Mouse (Mus musculus) MEL (cell line): Measurements from ENCODE around the gene Trpc7.

Experiments
- BHLHE40 ChIP-seq: IDR thresholded peaks from 2 replicates; pipeline ENCODE4 v1.6.1; 2012; ENCODE audit warnings: low read depth, mild to moderate bottlenecking, inconsistent platforms, low read length, improper control_type of control experiment, borderline replicate concordance
- CTCF ChIP-seq, 3 experiments: IDR thresholded peaks in 2 of 3; conservative IDR thresholded peaks in 1 of 3; 2 replicates each; pipeline ENCODE4 v1.5.1; 2011 to 2012; ENCODE audit warnings: low read length in 3 of 3, low read depth in 2 of 3, mild to moderate bottlenecking in 2 of 3, improper control_type of control experiment in 1 of 3, inconsistent platforms in 1 of 3, mixed read lengths in 1 of 3, moderate library complexity in 1 of 3; ENCODE audit not compliant: control insufficient read depth in 1 of 3, insufficient read depth in 1 of 3, poor library complexity in 1 of 3, severe bottlenecking in 1 of 3
- E2F4 ChIP-seq: IDR thresholded peaks from 2 replicates; pipeline ENCODE4 v1.6.1; 2011; ENCODE audit warnings: low read depth, low read length, improper control_type of control experiment, borderline replicate concordance
- EP300 ChIP-seq, 2 experiments: IDR thresholded peaks; 2 replicates each; pipeline ENCODE4 v1.6.1; 2011; ENCODE audit warnings: improper control_type of control experiment in 2 of 2, low read length in 2 of 2, low read depth in 1 of 2, mild to moderate bottlenecking in 1 of 2
- JUND ChIP-seq: IDR thresholded peaks from 2 replicates; pipeline ENCODE4 v1.6.1; 2011; ENCODE audit warnings: low read depth, mild to moderate bottlenecking, improper control_type of control experiment, low read length
- KAT2A ChIP-seq: conservative IDR thresholded peaks from 2 replicates; pipeline ENCODE4 v1.6.1; 2012; ENCODE audit warnings: low read depth, low read length, improper control_type of control experiment, inconsistent platforms
- MAFK ChIP-seq: IDR thresholded peaks from 2 replicates; pipeline ENCODE4 v1.6.1; 2011; ENCODE audit warnings: low read depth, mild to moderate bottlenecking, low read length, improper control_type of control experiment, borderline replicate concordance
- MAX ChIP-seq: IDR thresholded peaks from 2 replicates; pipeline ENCODE4 v1.6.1; 2011; ENCODE audit warnings: low read length, improper control_type of control experiment
- MYB ChIP-seq: IDR thresholded peaks from 2 replicates; pipeline ENCODE4 v1.6.1; 2011; ENCODE audit warnings: mild to moderate bottlenecking, low read depth, low read length, improper control_type of control experiment
- POLR2A ChIP-seq, 2 experiments: IDR thresholded peaks; 2 replicates each; pipeline ENCODE4 v1.6.1; 2011 to 2012; ENCODE audit warnings: low read length in 2 of 2, mild to moderate bottlenecking in 2 of 2, control low read depth in 1 of 2, improper control_type of control experiment in 1 of 2, low read depth in 1 of 2, moderate library complexity in 1 of 2; ENCODE audit not compliant: control insufficient read depth in 1 of 2, insufficient read depth in 1 of 2, poor library complexity in 1 of 2
- SMC3 ChIP-seq: IDR thresholded peaks from 2 replicates; pipeline ENCODE4 v1.6.1; 2011; ENCODE audit warnings: low read depth, low read length, improper control_type of control experiment
- TBP ChIP-seq: IDR thresholded peaks from 2 replicates; pipeline ENCODE4 v1.8.0; 2011; ENCODE audit warnings: low read depth, low read length, improper control_type of control experiment
- USF2 ChIP-seq, 2 experiments: IDR thresholded peaks; 2 replicates each; pipeline ENCODE4 v1.6.1; 2011 to 2012; ENCODE audit warnings: improper control_type of control experiment in 2 of 2, low read length in 2 of 2, borderline replicate concordance in 1 of 2, inconsistent platforms in 1 of 2, low read depth in 1 of 2, mild to moderate bottlenecking in 1 of 2; ENCODE audit not compliant: insufficient read depth in 1 of 2

DNA sequence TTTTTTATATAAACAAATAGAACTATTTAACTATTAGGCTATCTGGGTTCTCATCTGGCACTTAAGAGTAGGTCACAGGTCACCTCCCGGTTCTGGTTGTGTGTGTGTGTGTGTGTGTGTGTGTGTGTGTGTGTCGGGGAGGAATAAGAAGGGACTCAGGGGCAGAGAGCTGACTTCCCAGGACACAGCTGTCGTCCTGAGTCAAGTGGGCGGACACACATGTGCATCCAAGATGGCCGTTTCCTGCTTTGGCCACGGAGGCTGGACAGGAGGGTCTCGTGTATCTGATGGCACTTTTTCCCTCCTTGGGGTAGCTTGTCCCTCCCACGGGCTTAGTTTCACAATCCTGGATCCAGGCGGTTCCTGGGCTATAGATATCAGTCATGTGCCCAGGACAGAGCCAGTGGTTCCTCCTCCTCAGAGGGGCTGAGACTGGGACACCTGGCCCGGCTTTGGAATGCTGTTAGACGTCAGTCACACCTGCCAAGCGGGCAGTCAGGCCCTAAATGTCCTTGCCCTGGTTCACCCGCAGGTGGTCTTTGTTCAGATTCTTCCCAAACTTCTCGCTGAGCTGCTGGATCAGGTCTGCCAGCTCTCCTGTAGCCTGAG lies 122.4 kb downstream of the Trpc7 start:
- TF ChIP-seq CTCF (IDR thresholded peaks at IDR 0.05 in 2 of 3, conservative IDR thresholded peaks at IDR 0.05 in 1 of 3; ENCODE audit: control insufficient read depth in 1 of 3, insufficient read depth in 1 of 3, low read depth in 2 of 3, low read length in 3 of 3, poor library complexity in 1 of 3, severe bottlenecking in 1 of 3) (no peak), EP300 (IDR thresholded peaks at IDR 0.05; ENCODE audit: low read depth in 1 of 2, low read length in 2 of 2) (no peak), TBP (no peak), MAFK (no peak), POLR2A (IDR thresholded peaks at IDR 0.05; ENCODE audit: control insufficient read depth in 1 of 2, insufficient read depth in 1 of 2, low read depth in 1 of 2, low read length in 2 of 2, poor library complexity in 1 of 2) (no peak), USF2 (IDR thresholded peaks at IDR 0.05; ENCODE audit: borderline replicate concordance in 1 of 2, insufficient read depth in 1 of 2, low read depth in 1 of 2, low read length in 2 of 2) (no peak), KAT2A (no peak), SMC3 (no peak), MAX (no peak), BHLHE40 (no peak), MYB (no peak), E2F4 (no peak), JUND (no peak)
